In the genomic region with DNA sequence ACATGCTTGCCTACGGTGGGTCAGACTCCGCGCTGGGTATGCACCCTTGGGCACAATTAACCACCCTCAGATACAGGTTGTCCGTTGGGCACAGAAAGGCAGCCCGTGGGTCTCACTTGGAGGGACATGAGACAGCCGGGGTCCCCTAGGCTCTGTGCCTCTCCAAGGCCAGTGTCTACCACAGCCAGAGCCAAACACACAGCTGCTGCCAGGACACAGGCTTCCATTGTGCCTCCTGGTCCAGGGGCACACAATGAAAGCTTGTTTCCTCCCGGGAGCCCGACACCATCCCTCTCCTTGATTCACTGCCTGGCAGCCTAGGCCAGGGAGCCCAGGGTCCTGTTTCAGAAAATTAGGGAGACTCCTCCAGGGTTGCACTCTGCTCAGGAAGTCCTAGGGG, we compare ENCODE assay signal across 8 mouse cellular contexts.
DNase-seq lines count a peak whose midpoint lies in the region; ATAC-seq lines count a peak whose summit lies in the region.

No protein-coding gene starts in this region.

- no peaks in the 10 kb centered on the region for H3K27me3 ChIP-seq in neural tube, embryonic 11.5 days (ENCODE audit: control insufficient read depth, insufficient read depth, low read length)
- peaks cover 8% of the 10 kb centered on the region; the same call in 1 of the 2 replicates for H3K27me3 ChIP-seq in hindbrain, embryonic 10.5 days (ENCODE audit: insufficient read depth, poor library complexity, severe bottlenecking)

- DNase-seq in neural tube, embryonic 11.5 days (ENCODE audit: low spot score): peak; percentile 48
- no peak for DNase-seq in neural tube, embryonic 10.5 days (ENCODE audit: extremely low spot score, low spot score)
- peak; percentile 42 for DNase-seq in hindbrain, embryonic 10.5 days (ENCODE audit: low spot score)
- DNase-seq in left cerebral cortex, postnatal 36 days (ENCODE audit: low spot score in 2 of 2): peak; percentile 23 to 38
- DNase-seq in right cerebral cortex, postnatal 36 days (ENCODE audit: low spot score in 2 of 2): peak; percentile 48 to 56
- no peak for DNase-seq in kidney, adult 8-10 months

- H3K36me3 ChIP-seq in neural tube, embryonic 11.5 days (ENCODE audit: control insufficient read depth, insufficient read depth, low read length): no peaks in the 10 kb centered on the region
- H3K36me3 ChIP-seq in hindbrain, embryonic 10.5 days: no peaks in the 10 kb centered on the region

- peak overlapping the region; percentile 40 for H3K27ac ChIP-seq in neural tube, embryonic 11.5 days (ENCODE audit: low read depth, low read length)
- H3K27ac ChIP-seq in hindbrain, embryonic 10.5 days: peak overlapping the region; percentile 79

- no peak overlapping the region for H3K9ac ChIP-seq in neural tube, embryonic 11.5 days (ENCODE audit: low read length)

- H3K4me3 ChIP-seq in neural tube, embryonic 11.5 days (ENCODE audit: low read depth, low read length): no peak overlapping the region
- H3K4me3 ChIP-seq in hindbrain, embryonic 10.5 days: no peak overlapping the region

- peak; percentile 76; the same call in 1 of the 2 replicates for ATAC-seq in neural tube, embryonic 11.5 days (ENCODE audit: insufficient read depth, low FRiP score, low TSS enrichment)
- ATAC-seq in activated CD4-positive, CD25-positive, alpha-beta regulatory T cell, adult 4 months: no peak
- ATAC-seq in monocyte, adult 5-6 weeks (replicated peaks; ENCODE audit: insufficient number of reproducible peaks, low FRiP score, low TSS enrichment, poor library complexity, severe bottlenecking): no peak

- no peaks in the 10 kb centered on the region for H3K9me3 ChIP-seq in neural tube, embryonic 11.5 days (ENCODE audit: control insufficient read depth, low read length)
- no peaks in the 10 kb centered on the region for H3K9me3 ChIP-seq in hindbrain, embryonic 10.5 days

- H3K4me1 ChIP-seq in neural tube, embryonic 11.5 days (ENCODE audit: control insufficient read depth, insufficient read depth, low read length): peaks cover 4% of the 10 kb centered on the region
- peaks cover 30% of the 10 kb centered on the region for H3K4me1 ChIP-seq in hindbrain, embryonic 10.5 days (replicated peaks)

- intact Hi-C loops in left cerebral cortex, postnatal 36 days (cut with DNase I): no loop called here

- 64% methylated on average over 8 of the region's 8 CpGs for WGBS in neural tube, embryonic 11.5 days
- WGBS in hindbrain, embryonic 10.5 days: 70% methylated on average over 8 of the region's 8 CpGs

- no peak overlapping the region for H3K4me2 ChIP-seq in neural tube, embryonic 11.5 days (ENCODE audit: low read depth)

Comparison
In these comparisons a context has a peak if more than half of its experiments do, and no peak if none do; other contexts are left out.
1. DNase-seq: peak in neural tube, embryonic 11.5 days (single experiment), hindbrain, embryonic 10.5 days (single experiment), left cerebral cortex, postnatal 36 days (2 of 2) and right cerebral cortex, postnatal 36 days (2 of 2); none in neural tube, embryonic 10.5 days (single experiment) and kidney, adult 8-10 months (0 of 2).